Mouse (Mus musculus): Measurements from ENCODE around the gene Lrmda. TPM values are rescaled to one million over a fixed set of nuclear protein-coding genes. Genes with fewer than 3 reads are reported as not detected.

The Lrmda gene
- total RNA-seq, 2 experiments from 2014 or later, result 1.5 to 2.4 TPM

DNA sequence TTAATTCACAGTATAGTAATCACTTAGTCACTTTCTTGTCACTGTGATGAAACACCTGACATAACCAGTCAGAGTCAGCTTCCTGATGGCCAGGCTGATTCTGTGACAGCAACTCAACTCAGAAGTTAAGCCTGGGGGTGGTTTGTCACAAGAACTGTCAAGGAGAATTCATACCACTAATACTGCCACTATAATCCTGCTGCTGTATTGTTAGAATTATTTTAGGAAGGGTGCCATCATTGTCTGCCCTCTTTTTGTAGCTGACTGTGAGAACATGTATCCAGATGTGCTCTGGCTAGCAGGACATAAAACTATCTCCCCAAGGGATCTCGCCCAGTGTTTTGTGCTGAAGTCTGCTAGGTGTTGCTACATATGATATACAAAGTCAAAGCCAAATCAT is 882.6 kb downstream of the Lrmda start:
- no peak for DNase-seq

DNA sequence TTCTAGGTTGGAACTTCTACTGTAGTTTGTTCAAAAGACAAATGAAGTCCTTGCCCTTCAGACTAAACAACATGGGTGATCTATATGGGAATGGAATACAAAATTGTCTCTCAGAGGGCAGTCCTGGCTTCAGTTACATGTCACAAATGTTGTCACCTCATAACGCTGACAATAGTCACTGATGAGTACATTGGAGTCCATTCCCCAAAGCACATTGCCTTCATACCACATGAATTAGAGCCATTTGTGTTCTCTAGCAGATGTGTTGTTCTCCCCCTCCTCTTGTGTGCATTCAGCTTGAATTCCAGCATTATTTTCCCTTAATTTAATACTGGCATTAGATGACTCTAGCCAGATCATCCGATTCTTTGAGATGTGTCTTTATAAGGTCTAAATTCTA is 883.4 kb downstream of the Lrmda start:
- DNase-seq, result no peak

DNA sequence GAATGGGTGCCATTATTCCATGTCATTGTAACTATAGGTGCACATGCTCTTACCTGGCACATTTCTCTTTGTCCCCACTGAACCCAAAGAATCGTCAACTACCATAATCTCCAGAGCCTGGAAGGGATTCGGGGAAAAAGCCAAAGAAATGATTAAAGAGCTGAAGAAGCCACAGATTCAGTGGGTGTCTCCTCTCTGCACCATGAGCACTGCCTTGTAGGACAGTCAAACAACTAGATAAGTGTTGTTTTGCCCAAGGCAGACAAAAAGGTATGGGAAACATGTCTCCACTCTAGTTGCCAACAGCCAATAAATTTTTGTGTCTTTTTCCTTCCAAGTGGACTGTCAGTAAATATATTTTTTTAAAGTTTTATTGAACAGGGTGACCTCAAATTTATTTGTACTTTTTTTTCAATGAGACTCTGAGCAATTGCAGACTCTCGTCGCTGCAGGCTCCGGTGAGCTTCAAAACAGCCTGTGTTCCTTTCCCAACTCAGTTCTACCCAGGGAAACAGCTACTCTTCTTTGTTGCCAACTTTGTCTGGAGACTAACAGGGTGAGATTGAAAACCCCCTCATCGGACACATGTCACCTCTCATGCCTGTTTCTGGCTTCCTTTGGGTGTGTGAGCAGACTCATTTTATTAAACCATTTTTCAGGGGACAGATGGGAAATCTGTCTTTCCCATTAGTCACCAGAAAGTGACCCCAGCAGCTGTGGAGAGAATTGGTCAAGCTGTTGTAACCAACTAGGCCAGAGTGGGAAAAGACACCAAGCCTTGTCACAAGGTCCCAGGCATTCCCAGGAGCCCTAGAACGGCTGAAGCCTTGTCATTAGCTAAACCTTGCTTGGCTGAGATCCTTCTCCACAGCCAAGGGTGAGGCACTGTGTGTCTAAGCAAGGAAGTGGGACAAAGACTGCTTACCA is 886.5 kb downstream of the Lrmda start:
- peak; percentile 25 to 60 for DNase-seq

DNA sequence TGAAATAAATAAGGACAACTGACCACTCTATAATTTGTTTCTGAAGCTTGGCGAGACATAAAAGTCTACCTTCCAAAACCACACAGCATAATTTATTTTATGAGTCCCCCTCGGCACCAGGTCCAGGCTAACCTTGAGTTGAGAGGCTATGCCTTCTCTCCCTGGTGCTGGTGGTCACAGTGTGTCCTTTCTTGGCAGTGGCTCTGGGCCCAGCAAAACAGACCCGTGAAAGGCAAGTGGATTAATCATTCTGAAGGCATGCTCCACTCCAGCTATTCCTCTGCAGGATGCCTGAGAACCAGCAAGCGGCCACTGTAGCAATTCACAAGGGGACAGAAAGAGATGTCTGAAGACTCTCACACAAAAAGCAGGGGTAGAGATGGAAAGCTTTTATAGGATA is 887.2 kb downstream of the Lrmda start:
- peak; percentile 13 to 16 for DNase-seq

DNA sequence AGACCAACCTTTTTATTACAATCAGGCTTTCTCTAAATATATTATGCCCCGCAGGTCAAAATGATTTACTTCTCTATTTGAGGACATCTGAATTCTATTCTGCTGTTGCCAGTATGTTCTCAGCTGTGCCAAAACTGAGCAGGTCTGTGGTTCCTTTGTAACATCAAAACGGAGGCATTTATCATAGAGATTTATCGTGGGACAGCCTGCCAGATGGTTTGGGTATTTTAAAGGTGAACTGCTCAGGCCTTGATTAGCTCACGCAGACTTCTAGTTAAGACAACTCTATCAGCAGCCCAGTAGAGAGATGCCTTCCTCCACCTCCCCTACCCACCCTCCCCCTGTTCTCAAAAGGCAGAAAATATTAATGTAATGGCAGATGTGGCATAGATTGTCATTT is 887.7 kb downstream of the Lrmda start:
- DNase-seq, result no peak

DNA sequence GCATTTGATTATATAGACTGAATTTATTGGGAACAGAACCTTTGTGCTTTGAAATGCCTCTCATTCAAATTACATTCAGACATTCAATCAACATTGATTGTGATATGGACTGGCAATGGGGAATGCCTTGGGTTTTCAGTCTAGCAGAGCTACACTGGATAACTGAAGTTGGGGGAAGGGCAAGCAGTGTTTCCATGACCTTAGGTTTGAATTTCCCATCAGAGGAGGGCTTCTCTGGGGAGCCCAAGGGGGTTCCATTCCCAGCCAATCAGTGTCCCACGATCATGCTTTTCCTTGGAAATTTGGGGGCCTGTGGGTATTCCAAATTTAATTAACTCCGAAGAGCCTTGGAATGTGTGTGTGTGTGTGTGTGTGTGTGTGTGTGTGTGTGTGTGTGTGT is 888.5 kb downstream of the Lrmda start:
- DNase-seq, result no peak

DNA sequence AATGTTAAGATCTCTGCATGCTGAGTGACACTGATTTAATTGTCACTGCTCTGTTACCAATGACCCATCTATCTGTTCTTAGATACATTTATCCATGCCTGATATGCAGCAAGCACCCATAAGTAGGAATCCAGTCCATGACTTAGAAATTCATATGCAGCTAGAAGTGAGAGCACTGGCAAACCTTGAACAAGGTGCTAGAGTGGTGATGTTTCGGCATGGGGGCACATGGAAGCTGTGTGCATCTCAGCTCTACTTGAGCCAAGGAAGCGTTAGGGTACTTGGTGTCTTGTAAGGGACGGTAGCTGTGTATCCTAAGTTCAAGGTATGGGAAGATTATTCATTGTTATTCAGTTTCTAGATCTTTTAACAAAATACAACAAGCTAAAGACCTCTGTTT is 896.0 kb downstream of the Lrmda start:
- DNase-seq, result no peak

DNA sequence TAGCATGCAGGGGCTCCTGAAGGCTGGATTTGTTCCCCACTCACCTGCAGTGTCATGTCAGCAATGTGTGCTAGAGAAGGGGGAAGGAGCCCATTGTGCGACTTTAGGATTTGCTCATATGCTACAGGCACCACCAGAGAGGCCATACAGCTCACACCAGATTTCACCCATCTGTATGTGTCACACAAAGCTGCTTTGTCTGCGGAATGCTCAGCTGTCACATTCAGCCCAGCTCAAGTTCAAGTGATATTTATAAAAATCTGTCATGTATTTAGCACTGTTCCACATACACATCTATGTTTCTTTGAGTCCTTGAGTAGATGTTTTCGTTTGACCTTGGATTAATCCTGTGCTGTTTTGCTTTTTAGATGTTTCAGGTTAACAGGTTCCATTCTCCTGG is 899.0 kb downstream of the Lrmda start:
- no peak for DNase-seq

DNA sequence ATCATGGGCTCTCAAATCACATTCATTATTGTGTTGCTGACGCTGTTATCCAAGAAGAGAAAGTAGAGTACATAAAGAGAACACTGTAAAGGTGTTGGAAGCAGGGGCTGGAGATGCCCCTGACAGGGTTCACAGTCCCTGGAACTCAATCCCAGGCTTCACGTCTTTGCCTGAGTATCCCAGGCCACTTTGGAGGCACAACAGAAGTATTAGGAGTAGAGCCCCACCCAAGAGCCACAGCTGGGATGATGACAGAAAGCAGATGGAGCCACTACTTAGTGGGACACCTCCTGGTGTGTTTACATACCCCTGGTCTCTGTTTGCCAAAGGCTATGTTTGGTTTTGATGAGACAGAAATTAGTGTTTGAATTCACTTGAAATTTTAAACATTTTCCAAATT is 899.4 kb downstream of the Lrmda start:
- no peak for DNase-seq

DNA sequence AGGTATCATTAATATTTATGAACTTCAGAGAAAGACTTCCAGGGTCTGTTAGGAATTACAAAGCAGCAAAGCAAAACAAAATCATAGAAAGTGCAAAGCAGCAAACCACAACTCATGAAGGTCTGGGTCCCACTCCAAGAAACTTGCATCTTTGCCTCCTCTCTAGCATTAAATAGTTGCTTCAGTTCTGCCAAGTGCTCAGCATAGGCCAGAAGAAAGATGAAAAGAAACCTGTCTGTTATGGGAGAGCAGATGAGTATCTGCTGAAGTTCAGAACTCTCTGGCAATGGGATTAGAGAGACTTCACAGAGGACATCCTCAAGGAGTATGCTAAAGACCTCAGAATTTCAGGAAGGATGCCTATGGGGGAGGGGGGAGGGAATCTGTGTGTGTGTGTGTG is 901.6 kb downstream of the Lrmda start:
- DNase-seq, result no peak

DNA sequence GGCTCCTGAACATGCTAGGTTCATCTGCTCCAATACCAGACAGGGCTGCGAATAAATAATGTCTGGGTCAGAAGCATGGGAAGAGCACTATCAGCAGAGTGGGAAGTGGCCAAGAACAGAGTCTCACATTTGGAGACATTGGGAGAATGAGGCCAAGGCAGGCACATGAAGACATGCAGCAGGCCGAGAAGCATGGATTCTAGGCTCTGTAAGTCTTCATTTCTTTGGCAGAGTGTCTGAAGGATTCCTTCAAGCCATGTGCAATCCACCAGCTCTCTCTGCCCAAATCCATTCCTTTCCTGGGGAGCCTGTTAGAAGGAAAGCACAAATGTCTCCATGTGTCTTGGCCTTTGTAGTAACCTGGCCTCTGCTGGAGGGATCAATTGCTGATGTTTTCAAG is 902.3 kb downstream of the Lrmda start:
- DNase-seq, result peak; percentile 25 to 57

DNA sequence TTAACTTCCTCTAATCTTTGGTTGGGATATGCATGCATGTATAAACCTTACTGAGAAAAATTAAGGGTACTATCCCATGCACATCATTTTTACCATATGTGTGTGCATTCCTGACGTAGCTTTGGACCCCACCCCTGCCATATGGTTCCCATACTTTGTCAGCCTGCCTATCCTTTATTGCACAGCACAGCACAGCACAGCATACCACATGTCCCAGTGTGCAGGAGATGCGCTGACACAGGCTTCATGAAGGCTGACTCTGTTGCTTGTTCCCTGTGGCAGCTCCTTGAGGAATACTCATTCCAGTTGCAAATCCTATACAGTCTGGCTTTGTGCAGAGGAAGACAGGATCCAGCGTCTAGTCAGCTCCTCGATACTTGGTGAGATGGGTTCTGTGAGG is 903.1 kb downstream of the Lrmda start:
- DNase-seq, result no peak

DNA sequence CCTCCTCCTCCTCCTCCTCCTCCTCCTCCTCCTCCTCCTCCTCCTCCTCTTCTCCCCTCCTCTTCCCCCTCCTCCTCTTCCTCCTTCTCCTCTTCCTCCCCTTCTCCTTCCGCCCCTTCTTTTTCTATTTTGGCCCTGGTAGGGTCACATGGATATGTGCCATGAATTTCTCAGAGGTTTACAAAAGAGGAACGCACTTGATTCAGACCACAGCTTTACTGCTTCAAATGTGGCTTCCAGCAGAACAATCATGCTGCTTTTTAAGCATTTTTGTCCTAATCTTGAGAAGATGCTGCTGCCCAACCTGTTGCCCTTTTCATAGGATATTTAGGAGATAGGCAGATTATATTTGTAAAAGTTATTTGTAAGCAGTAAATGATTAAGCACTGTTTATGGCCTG is 903.7 kb downstream of the Lrmda start:
- no peak for DNase-seq

DNA sequence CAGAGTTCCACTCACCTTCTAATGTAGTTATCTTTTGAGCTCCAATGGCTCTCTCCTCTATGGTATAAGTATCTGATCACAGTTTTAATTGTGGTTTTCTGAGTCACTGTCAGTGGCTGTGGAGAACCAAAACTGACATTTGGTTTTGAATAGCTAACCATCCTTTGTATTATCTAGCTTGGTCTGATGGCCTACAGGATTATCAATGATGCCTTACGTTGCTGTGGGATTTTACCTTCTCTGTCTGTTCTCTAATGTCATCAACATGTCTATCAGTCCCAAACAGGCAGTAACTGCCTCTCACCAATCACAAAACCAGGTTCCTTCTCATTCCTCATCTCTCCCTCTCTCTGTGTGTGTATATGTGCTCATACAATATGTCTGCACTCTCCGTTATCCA is 908.8 kb downstream of the Lrmda start:
- DNase-seq, result no peak

DNA sequence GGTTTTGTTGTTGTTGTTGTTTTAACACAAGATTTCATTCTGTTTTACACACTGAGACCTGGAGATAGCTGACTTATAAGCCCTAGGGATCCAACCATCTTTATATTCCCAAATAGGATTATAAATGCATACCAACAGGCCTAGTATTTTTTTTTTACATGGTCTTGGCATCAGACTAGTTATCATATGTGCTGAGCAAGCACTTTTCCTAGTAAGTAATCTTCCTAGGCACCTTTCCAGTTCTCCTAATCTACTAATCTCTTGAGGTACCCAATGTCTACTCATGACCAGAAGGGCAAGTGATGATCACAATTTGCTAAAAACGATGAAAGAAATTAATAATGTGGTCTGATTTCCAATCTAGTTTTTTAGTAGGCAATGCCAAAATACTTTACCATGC is 909.2 kb downstream of the Lrmda start:
- DNase-seq, result no peak

DNA sequence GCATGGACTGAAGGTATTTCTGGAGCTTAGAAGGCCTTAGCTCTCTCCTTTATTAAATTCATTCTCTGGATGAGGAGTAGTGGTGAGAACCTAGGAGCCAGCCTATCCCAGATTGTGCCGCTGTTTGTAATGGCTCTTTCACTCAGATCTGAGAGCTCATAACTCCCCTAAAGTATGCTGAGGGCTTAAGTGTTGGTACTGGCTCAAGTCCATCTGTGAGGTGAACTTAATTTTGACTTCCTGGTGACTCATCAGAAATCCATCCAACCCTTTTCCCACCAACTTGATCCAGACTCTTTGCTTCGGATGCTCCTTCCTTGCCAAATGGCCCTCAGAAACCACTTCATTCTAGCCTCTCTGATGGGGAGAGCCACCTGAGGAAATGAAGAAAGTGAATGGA is 910.1 kb downstream of the Lrmda start:
- DNase-seq, result no peak

DNA sequence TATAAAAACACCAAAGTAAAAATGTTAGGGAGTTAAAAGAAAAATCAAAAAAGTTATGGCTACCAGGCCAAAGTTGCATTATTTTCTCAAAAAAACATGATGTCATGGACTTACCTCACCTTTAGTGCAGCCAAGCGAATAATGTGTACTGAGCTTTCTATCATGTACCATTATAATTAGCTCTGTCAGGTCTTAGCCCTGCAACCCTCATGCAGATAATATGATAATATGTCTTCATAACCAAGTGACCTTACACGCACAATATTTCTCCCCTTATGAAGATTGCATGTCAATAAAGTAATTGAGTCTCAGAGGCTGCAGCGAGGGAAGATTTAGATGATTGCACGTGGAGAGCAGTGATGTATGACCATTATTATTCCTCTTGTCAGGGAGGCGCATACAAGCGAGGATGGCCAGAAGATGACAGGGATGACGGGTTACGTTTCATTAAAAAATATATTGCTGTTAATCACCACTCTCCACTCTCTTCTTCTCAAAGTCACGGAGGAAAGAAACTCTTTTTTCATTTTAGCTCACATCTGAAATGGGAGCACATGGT is 911.1 kb downstream of the Lrmda start:
- DNase-seq, result no peak

DNA sequence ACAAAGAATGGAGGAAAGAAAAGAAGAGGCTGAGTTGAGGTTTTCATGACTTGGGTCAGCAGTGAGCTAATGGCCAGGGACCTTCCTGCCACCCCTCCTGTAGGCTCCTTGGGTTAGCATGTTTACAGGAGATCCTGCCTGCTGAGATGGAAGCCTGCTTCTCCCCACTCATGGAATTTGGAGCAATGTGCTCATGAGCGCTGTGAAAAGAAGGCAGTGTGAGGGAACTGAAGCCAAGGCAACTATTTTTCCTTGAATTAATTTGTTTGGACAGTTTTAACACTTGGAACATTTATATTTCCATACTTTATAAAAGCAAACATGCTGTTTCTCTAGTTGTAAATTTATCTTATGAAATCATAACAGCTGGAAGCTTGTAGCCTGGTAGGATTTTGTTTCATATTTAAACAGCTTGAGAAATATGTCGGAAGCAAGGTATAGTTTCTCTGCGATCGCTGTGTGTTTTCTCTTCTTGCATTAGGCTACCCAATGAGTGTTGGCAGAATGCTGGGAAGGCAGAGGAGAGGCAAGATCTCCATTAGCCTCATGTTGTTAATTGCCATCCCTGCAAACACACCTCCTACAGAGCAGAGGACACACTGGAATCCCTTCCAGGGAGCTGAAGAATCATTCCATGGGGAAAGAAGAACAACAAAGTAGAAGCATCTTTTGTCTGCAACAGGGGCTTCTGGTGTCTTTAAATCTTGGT is 911.8 kb downstream of the Lrmda start:
- DNase-seq, result no peak

DNA sequence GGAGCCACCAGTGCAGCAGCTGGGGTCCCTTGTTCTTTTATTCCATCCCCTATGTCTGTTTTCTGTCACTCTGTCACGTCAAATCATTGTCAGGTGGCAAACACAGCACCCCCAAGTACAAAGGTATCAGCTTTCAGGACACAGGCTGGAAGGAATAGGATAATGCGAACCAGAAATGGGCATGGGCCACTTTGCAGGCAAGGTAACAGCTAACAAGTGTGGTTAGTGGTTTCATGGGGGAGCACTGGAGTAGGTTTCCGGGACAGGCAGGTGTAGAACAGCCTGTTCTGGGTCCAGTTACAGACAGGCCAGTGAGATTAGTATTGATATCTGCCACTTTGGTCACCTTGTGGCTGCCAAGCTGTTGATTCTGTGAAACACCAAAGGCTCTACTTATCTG is 917.2 kb downstream of the Lrmda start:
- no peak for DNase-seq

DNA sequence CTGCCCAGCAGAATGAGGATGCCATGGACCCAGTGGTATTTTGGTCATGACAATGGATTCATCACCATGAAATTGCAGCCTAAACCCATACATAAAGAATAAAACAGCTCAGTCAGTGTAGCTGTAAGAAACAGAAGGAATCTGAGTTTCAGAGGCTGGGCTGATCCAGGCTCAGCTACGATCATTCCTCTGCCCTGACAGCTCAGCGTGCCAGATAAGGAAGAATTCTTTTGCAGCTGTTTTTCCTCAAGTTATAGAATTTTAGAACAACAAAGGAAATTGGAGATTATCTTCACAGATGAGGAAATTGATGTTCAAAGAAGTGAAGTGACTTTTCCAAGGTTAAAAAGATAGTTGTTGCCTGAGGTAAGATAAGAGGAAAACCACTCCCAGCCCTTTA is 921.1 kb downstream of the Lrmda start:
- DNase-seq, result no peak

DNA sequence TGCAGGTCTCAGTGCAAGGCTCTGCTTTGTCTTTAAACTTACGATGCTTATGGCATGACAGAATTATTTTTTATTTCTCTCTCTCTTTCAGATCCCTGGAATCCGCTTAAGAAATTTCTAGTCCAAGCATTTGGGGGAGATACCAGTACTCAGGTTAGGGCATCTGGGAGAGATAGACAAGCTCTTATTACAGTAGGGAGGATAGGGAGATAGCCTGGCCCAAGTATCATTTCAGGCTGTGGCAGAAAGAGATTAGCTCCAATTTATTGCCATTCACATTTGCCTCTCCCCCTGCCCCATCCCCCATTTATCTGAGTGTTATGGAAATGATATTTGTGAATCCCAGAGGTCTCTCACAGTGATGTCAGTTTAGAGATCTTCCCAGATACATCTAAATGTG is 923.1 kb downstream of the Lrmda start:
- DNase-seq, result no peak

DNA sequence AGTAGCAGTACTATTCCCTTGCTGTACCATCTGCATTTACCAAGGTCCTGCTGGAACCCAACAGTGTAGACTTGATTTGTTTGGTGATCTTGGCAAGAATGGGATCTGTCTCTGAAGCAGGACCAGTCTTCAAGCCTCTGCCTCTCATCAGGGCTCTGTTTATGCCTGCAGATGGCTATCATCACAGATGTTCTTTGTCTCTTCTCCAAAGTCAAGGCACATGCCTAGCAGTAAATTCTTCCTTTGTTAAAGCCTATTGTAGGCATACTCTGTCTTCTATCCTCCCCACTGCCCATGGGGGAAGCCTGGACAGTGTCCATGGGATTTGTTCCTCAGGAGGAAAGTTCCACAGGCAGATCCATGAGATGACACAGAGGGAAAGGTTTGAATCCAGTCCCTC is 930.0 kb downstream of the Lrmda start:
- DNase-seq, result no peak

DNA sequence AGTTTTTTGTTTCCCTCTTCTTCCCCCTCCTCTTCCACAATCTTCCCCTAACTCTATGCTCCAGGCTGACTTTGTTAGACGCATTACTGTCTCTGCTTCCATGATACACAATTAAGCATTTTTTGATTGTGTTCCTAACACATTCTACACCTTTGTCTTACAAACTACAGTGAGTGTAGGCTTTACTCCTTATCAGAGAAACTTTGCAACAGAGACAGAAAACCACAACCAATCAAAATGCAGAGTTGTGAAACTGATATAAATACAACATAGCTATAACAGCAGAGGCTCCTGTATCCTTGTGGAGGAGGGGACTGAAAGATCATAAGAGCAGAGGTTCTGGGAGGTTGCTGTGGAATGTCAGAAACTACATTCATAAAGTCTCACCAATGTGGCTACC is 933.5 kb downstream of the Lrmda start:
- no peak for DNase-seq

DNA sequence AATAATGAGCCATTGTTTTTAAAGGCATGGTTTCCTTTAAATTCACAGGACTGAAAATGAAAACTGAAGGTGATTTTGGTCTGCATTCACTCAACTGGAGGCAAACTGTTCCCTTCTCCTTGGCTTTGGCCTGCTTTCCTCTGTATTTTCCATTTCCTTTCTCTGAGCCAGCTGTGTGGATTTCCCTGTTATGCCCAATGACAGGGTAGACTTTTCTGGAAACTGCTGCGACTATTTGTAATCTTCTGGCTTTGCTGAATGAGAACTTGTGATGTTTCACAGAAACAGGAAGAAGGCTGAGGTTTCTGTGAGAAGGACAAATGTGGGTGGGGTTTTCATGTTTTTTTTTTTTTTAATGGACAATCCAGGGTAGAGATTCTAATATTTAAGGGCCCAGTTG is 940.7 kb downstream of the Lrmda start:
- DNase-seq, result peak; percentile 42 to 73

Data from heart, adult 18-20 months (tissue).